Mouse (Mus musculus) lung, postnatal 0 days (tissue): ENCODE data around the gene Fam166a. TPM values are rescaled to one million over a fixed set of nuclear protein-coding genes. Genes with fewer than 3 reads are reported as not detected.

Experiments
- ATAC-seq: fragments of 200-750 bp; cut with Nextera tagmentation; 2 replicates; pipeline ENCODE4 v1.8.0; 2017; ENCODE audit warnings: moderate library complexity
- DNase-seq: peaks from one replicate; pipeline ENCODE4 v3.0.0-alpha.2; 2016; ENCODE audit warnings: low spot score
- H3K27ac ChIP-seq: fragments of 300-500 bp; sonication (generic); 2 replicates; pipeline ENCODE4 v1.5.1; 2014; ENCODE audit warnings: antibody characterized with exemption, mild to moderate bottlenecking, low read length, mixed read lengths
- H3K27me3 ChIP-seq: fragments of 300-500 bp; sonication (generic); replicated peaks from 2 replicates; pipeline ENCODE4 v1.6.1; 2014; ENCODE audit warnings: low read length, mixed read lengths; ENCODE audit not compliant: insufficient read depth
- H3K36me3 ChIP-seq: fragments of 300-500 bp; sonication (generic); 2 replicates; pipeline ENCODE4 v1.6.1; 2014; ENCODE audit warnings: low read length, mixed read lengths; ENCODE audit not compliant: insufficient read depth
- H3K4me1 ChIP-seq: fragments of 300-500 bp; sonication (generic); 2 replicates; pipeline ENCODE4 v1.6.1; 2014; ENCODE audit warnings: antibody characterized with exemption, low read depth, low read length, mixed read lengths; ENCODE audit not compliant: insufficient read depth
- H3K4me2 ChIP-seq: fragments of 300-500 bp; sonication (generic); replicated peaks from 2 replicates; pipeline ENCODE4 v1.6.1; 2014; ENCODE audit warnings: low read depth, mild to moderate bottlenecking, low read length, moderate library complexity, mixed read lengths
- H3K4me3 ChIP-seq: fragments of 300-500 bp; sonication (generic); 2 replicates; pipeline ENCODE4 v1.5.1; 2014; ENCODE audit warnings: low read depth, low read length
- H3K9ac ChIP-seq: fragments of 300-500 bp; sonication (generic); replicated peaks from 2 replicates; pipeline ENCODE4 v1.6.1; 2014; ENCODE audit warnings: low read depth, mild to moderate bottlenecking
- H3K9me3 ChIP-seq: fragments of 300-500 bp; sonication (generic); 2 replicates; pipeline ENCODE4 v1.6.1; 2016; ENCODE audit warnings: low read length, mixed read lengths
- CTCF ChIP-seq: IDR thresholded peaks from 2 replicates; pipeline ENCODE4 v1.5.1; 2016; ENCODE audit warnings: antibody characterized with exemption, mild to moderate bottlenecking
- EP300 ChIP-seq: IDR thresholded peaks from 2 replicates; pipeline ENCODE4 v1.6.1; 2016; ENCODE audit warnings: antibody characterized with exemption, mild to moderate bottlenecking, control low read depth
- WGBS: fragments of 180-500 bp; shearing (Covaris S2); extraction: QIAGEN DNeasy Blood & Tissue Kit; methylation state at CpG from one replicate; pipeline ENCODE4 v1.1.7; 2014; 5-methylcytosine and 5-hydroxymethylcytosine counted together
- polyA plus RNA-seq: library from polyadenylated mRNA; unstranded; fragments of >200 nt; fragmentation: Nextera tagmentation; extraction: Ambion mirVana; gene quantifications from 2 replicates; pipeline ENCODE4 v1.2.1, GENCODE M21; 2015

Fam166a gene
- polyA plus RNA-seq, 1 experiment from 2014 or later = 0.32 TPM

DNA sequence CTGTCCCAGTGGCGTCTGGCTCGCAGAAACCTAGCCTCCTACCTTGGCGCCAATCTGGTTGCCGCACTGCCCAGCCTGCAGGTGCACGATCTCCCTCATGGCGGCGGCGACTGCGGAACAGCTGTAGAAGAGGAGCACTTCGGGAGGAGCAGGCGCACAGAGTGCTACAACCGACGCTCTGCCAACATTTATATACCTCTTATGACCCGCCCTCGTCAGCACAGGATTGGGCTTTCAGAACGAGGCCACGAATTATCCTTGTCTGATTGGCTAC lies 5.9 kb downstream of the Fam166a start, which contains the start of gene Tubb4b:
TSS of gene Tubb4b (minus strand) at position 211 of the 274 bp plus-strand sequence.
- H3K36me3 ChIP-seq = peaks cover 9% of the 10 kb centered on the region
- no peaks in the 10 kb centered on the region for H3K9me3 ChIP-seq
- TF ChIP-seq CTCF (peak; percentile 52), EP300 (peak; percentile 74; the same call in 1 of the 2 replicates)
- DNase-seq = no peak
- no peak for ATAC-seq
- H3K4me2 ChIP-seq = peak within 1 kb of the TSS; percentile 79
- peak within 1 kb of the TSS; percentile 91 for H3K9ac ChIP-seq
- H3K27me3 ChIP-seq = no peaks in the 10 kb centered on the region
- under 1% methylated on average over 17 of the region's 17 CpGs for WGBS
- peak within 1 kb of the TSS; percentile 97 for H3K27ac ChIP-seq
- peaks cover 6% of the 10 kb centered on the region; the same call in 1 of the 2 replicates for H3K4me1 ChIP-seq
- H3K4me3 ChIP-seq = peak within 1 kb of the TSS; percentile 90

GRCm38 (mm10) chr2:25224766-25225752 lies 6.5 kb downstream of the Fam166a start:
- Histone ChIP-seq H3K27me3 (no peaks in the 10 kb centered on the region), H3K4me3 (peak overlapping the region; percentile 90), H3K27ac (peak overlapping the region; percentile 93), H3K36me3 (peaks cover 9% of the 10 kb centered on the region), H3K4me1 (peaks cover 6% of the 10 kb centered on the region; the same call in 1 of the 2 replicates), H3K9me3 (no peaks in the 10 kb centered on the region), H3K4me2 (peak overlapping the region; percentile 55), H3K9ac (peak overlapping the region; percentile 52)
- peak; percentile 100 for DNase-seq
- TF ChIP-seq CTCF (no peak), EP300 (peak; percentile 45; the same call in 1 of the 2 replicates)
- WGBS = 2% methylated on average over 40 of the region's 41 CpGs
- ATAC-seq = peak; percentile 91

- peak overlapping the region; percentile 93 for H3K27ac ChIP-seq
- ATAC-seq (no peak), DNase-seq (no peak)
- TF ChIP-seq CTCF = no peak
- TF ChIP-seq EP300 = no peak
- H3K4me2 ChIP-seq = peak overlapping the region; percentile 55
- H3K4me3 ChIP-seq = peak overlapping the region; percentile 46; the same call in 1 of the 2 replicates
- H3K9me3 ChIP-seq = no peaks in the 10 kb centered on the region
- no peaks in the 10 kb centered on the region; the same call in 1 of the 2 replicates for H3K27me3 ChIP-seq
- no peak overlapping the region for H3K9ac ChIP-seq
- H3K36me3 ChIP-seq = peaks cover 9% of the 10 kb centered on the region
- peaks cover 6% of the 10 kb centered on the region; the same call in 1 of the 2 replicates for H3K4me1 ChIP-seq
- WGBS = 65% methylated on average over 8 of the region's 8 CpGs
Observed at GRCm38 (mm10) chr2:25225811-25226379, 7.3 kb downstream of the Fam166a start.

- WGBS = 82% methylated on average over 5 of the region's 5 CpGs
- H3K27ac ChIP-seq = no peak overlapping the region
Observed at GRCm38 (mm10) chr2:25226864-25227263, 8.3 kb downstream of the Fam166a start.

DNA sequence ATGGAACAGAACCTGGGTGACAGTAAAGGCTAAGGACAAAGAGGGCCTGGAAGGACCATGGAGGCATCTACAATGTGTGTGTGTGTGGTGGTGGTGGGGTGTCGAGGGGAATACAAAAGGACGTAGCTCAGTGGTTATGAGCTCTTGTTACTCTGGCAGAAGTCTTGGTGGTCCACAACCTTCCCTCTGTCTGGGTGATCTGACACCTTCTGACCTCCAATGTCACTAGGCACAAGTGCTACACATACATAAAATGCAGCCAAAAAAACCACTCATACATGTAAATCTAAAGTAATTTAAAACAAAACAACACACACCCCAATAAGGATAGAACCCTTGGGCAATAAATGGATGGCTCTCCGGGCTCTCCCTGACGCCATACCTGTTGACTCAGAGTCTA lies 8.9 kb downstream of the Fam166a start:
- Histone ChIP-seq H3K4me2 (no peak overlapping the region), H3K9ac (no peak overlapping the region), H3K36me3 (no peaks in the 10 kb centered on the region), H3K27ac (no peak overlapping the region), H3K27me3 (no peaks in the 10 kb centered on the region; the same call in 1 of the 2 replicates), H3K4me1 (peaks cover 6% of the 10 kb centered on the region; the same call in 1 of the 2 replicates), H3K4me3 (no peak overlapping the region), H3K9me3 (no peaks in the 10 kb centered on the region)
- ATAC-seq = no peak
- 95% methylated on average over 4 of the region's 4 CpGs for WGBS
- no peak for DNase-seq
- TF ChIP-seq EP300 = no peak
- no peak for TF ChIP-seq CTCF

More at GRCm38 (mm10) chr2:25226864-25227263, 8.3 kb downstream of the Fam166a start:
- Histone ChIP-seq H3K4me1 (peaks cover 6% of the 10 kb centered on the region; the same call in 1 of the 2 replicates), H3K9me3 (no peaks in the 10 kb centered on the region), H3K36me3 (peaks cover 1% of the 10 kb centered on the region; the same call in 1 of the 2 replicates), H3K9ac (no peak overlapping the region), H3K27me3 (no peaks in the 10 kb centered on the region; the same call in 1 of the 2 replicates), H3K4me2 (no peak overlapping the region), H3K4me3 (no peak overlapping the region)
- no peak for TF ChIP-seq CTCF
- no peak for TF ChIP-seq EP300
- ATAC-seq = no peak
- DNase-seq = no peak

DNA sequence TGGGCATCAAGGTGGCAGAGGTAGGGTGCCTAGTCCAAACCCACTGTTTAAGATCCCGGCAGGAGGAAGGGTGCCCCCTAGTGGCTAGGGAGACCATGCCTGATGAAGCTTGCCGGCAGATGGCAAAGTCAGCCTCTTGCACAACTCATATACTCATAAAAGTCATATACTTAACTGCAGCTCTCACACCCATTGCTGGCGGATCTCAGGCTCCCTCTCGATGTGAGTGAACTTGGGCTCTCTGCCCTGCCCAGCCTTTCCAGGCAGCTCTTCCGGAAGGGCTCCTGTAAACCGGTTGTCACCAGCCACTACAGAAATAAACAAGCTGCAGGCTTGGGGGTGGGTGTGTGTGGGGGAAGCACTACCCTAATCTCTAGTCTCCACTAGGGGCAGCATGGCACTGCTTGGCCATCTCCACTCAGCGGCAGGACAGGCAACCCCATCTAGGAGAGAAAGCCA lies 9.9 kb downstream of the Fam166a start:
- no peak overlapping the region for H3K9ac ChIP-seq
- DNase-seq (peak; percentile 98), ATAC-seq (peak; percentile 57)
- H3K4me3 ChIP-seq = no peak overlapping the region
- H3K27me3 ChIP-seq = no peaks in the 10 kb centered on the region; the same call in 1 of the 2 replicates
- no peaks in the 10 kb centered on the region for H3K9me3 ChIP-seq
- no peaks in the 10 kb centered on the region for H3K36me3 ChIP-seq
- peak overlapping the region; percentile 35 for H3K4me2 ChIP-seq
- H3K4me1 ChIP-seq = peaks cover 6% of the 10 kb centered on the region; the same call in 1 of the 2 replicates
- TF ChIP-seq EP300 (peak; percentile 87; the same call in 1 of the 2 replicates), CTCF (peak; percentile 78)
- 0% methylated on average over 7 of the region's 7 CpGs for WGBS
- H3K27ac ChIP-seq = peak overlapping the region; percentile 72
